Mouse (Mus musculus): ENCODE measurements around the gene Fam162a. TPM values are rescaled to one million over a fixed set of nuclear protein-coding genes. Genes with fewer than 3 reads are reported as not detected.

The Fam162a gene
- polyA plus RNA-seq, 1 experiment from 2014 or later = 415 TPM

Other genes starting within 250 kb of the Fam162a start
- 1.8 and 2.3 TPM in 2 replicates for gene Parp14, start 200.1 kb downstream of the Fam162a start, polyA plus RNA-seq (2015; fragmentation: Nextera tagmentation; extraction: Ambion mirVana)
- gene Parp9, start 133.1 kb downstream of the Fam162a start, polyA plus RNA-seq (2015; fragmentation: Nextera tagmentation; extraction: Ambion mirVana) = 9.7 and 10.0 TPM in 2 replicates
- gene Dtx3l, start 132.4 kb downstream of the Fam162a start, polyA plus RNA-seq (2015; fragmentation: Nextera tagmentation; extraction: Ambion mirVana) = 6.8 and 7.6 TPM in 2 replicates
- gene Kpna1, start 92.8 kb downstream of the Fam162a start, polyA plus RNA-seq (2015; fragmentation: Nextera tagmentation; extraction: Ambion mirVana) = 33.3 and 35.9 TPM in 2 replicates
- gene Wdr5b, start 30.4 kb downstream of the Fam162a start, polyA plus RNA-seq (2015; fragmentation: Nextera tagmentation; extraction: Ambion mirVana) = 8.5 and 9.1 TPM in 2 replicates
- 99.7 and 101 TPM in 2 replicates for gene Ccdc58, start 91 bp upstream of the Fam162a start, polyA plus RNA-seq (2015; fragmentation: Nextera tagmentation; extraction: Ambion mirVana)
- 4.0 and 11.8 TPM in 2 replicates for gene Csta1, start 59.6 kb upstream of the Fam162a start, polyA plus RNA-seq (2015; fragmentation: Nextera tagmentation; extraction: Ambion mirVana)
- gene Stfa2l1, start 85.2 kb upstream of the Fam162a start, polyA plus RNA-seq (2015; fragmentation: Nextera tagmentation; extraction: Ambion mirVana) = 13.8 and 17.6 TPM in 2 replicates
- gene Gm5483, start 112.6 kb upstream of the Fam162a start, polyA plus RNA-seq (2015; fragmentation: Nextera tagmentation; extraction: Ambion mirVana) = 38.5 and 45.8 TPM in 2 replicates
- gene Gm5416, start 138.8 kb upstream of the Fam162a start, polyA plus RNA-seq (2015; fragmentation: Nextera tagmentation; extraction: Ambion mirVana) = 2.4 and 2.6 TPM in 2 replicates
- gene 2010005H15Rik, start 149.9 kb upstream of the Fam162a start, polyA plus RNA-seq (2015; fragmentation: Nextera tagmentation; extraction: Ambion mirVana) = 4.8 and 11.6 TPM in 2 replicates
- 65.4 and 81.5 TPM in 2 replicates for gene Stfa1, start 205.4 kb upstream of the Fam162a start, polyA plus RNA-seq (2015; fragmentation: Nextera tagmentation; extraction: Ambion mirVana)

Data from stomach, embryonic 15.5 days (tissue).